Mouse (Mus musculus): Measurements from ENCODE around the gene Xrcc1. TPM values are rescaled to one million over a fixed set of nuclear protein-coding genes. Genes with fewer than 3 reads are reported as not detected.
"Not testable (repeated sequence)": the region's sequence is repeated elsewhere in the genome, so short reads cannot be mapped to it uniquely, and the experiment has no call there.

The Xrcc1 gene
- total RNA-seq, 2 experiments from 2014 or later = 18.3 to 18.5 TPM

DNA sequence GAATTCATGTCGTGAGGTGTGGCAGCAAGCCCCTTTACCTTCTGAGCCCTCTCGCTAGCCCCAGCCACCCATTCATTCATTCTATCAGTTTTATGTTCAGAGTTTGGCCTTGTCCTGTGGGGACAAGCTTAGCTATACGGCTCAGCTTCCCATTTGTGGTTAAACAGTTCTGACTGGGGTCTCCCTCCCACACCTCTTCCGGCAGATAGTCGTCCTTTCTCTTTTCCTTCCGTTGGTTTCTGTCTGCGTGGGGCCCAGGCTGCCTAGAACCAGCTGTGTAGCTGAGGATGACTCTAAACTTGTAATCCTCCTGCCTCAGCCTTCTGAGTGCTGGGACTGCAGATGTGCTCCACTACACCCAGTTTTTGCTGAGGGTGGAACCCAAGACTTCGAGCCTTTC lies 71.7 kb downstream of the Xrcc1 start:
- Histone ChIP-seq H3K27ac (no peak overlapping the region), H3K4me3 (no peak overlapping the region)
- no peak for DNase-seq
- intact Hi-C loops (cut with DNase I) = no loop called here
- TF ChIP-seq CTCF (IDR thresholded peaks at IDR 0.05) = no peak

DNA sequence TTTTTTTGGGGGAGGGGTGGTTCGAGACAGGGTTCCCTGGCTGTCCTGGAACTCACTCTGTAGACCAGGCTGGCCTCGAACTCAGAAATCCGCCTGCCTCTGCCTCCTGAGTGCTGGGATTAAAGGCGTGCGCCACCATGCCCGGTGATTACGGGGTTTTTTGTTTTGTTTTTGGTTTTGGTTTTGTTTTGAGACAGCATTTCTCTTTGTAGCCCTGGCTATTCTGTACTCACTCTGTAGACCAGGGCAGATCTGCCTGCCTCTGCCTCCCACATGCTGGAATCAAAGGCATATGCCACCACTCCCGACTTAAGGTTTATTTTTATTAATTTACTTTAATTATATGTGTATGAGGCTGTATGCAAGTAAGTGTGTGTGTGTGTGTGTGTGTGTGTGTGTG lies 72.3 kb downstream of the Xrcc1 start:
- H3K4me3 ChIP-seq; DNase-seq; intact Hi-C loops (cut with DNase I); H3K27ac ChIP-seq: not testable (repeated sequence)

DNA sequence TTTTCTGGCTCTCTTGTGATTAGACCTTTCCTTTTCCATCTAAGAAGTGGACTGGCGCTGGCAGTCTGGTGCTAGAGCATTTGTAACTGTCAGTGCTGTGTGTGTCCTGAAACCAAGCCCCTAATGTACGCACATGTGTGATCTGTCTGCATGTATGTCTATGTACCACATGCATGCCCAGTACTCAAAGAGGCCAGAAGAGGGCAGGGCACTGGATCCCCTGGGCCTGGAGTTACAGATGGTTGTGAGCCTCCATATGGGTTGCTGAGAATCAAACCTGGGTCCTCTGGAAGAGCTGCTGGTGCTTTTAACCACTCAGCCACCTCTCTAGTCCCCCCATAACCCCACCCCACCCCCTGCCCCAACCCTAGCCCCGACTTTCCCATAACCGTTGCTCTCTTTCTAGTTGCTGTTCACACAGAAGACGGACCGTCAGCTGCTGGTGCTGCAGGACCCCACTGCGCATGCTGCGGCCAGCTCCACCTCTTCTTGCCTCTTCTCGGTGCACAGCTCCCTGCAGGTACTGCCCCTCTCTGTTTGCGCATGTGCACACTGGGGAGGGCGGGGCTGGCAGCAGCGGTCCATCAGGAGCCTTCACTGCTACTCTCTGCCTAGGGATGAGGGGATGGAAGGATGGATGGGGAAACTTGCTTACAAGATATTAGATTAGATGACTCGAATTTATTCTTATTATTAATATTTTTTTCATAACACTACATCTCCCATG lies 73.7 kb downstream of the Xrcc1 start:
- no peak overlapping the region for H3K27ac ChIP-seq
- no peak for TF ChIP-seq CTCF (IDR thresholded peaks at IDR 0.05)
- DNase-seq = no peak
- H3K4me3 ChIP-seq = no peak overlapping the region
- intact Hi-C loops (cut with DNase I) = no loop called here

DNA sequence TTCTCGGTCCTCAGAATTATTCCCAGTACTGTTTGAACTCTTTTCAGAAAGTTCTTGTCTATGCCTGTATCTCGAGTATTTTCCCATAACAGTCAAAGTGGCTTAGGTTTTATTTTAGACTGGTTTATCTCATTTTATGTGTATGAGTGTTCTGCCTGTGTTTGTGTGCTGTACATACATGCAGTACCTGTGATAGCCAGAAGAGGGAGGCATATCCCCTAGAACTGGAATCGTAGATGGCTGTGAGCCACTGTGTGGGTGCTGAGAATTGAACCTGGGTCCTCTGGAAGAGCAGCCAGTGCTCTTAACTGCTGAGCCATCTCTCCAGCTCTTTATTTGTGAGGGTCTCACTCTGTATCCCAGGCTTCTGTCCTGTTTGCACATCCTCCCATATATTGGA lies 75.1 kb downstream of the Xrcc1 start:
- intact Hi-C loops (cut with DNase I) = no loop called here
- no peak overlapping the region for H3K4me3 ChIP-seq
- H3K27ac ChIP-seq = no peak overlapping the region
- DNase-seq = no peak
- TF ChIP-seq CTCF (IDR thresholded peaks at IDR 0.05) = peak; percentile 36

DNA sequence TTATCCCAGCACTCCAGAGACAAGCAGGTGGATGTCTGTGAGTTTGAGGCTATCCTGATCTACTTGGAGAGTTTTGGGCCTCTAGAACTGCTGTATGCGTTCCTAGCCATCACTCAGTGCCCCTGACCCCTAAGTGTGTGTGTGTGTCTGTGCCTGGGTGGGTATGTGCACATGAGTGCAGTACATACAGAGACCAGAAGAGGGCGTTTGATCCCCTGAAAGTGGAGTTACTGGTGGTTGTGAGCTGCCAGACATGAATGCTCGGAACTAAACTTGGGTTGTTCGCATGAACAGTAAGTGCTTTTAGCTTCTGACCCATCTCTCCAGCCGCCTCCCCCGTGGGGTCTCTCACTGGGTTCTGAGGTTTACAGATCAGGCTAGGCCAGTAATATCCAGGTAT lies 76.9 kb downstream of the Xrcc1 start:
- H3K4me3 ChIP-seq = no peak overlapping the region
- TF ChIP-seq CTCF (IDR thresholded peaks at IDR 0.05) = peak; percentile 13; the same call in 1 of the 2 replicates
- intact Hi-C loops (cut with DNase I) = no loop called here
- no peak overlapping the region for H3K27ac ChIP-seq
- DNase-seq = no peak

Other genes starting within 250 kb of the Xrcc1 start
- 1 to 10 TPM; 2.6 to 4.1 TPM for gene Zfp61, start 245.1 kb upstream of the Xrcc1 start, total RNA-seq (2021)
- 1 to 10 TPM; 2.4 to 2.5 TPM for gene Zfp94, start 229.6 kb upstream of the Xrcc1 start, total RNA-seq (2021)
- gene Tescl, start 212.4 kb upstream of the Xrcc1 start, total RNA-seq (2021) = not detected
- gene Lypd5, start 197.1 kb upstream of the Xrcc1 start, total RNA-seq (2021) = not detected
- gene Kcnn4, start 176.0 kb upstream of the Xrcc1 start, total RNA-seq (2021) = under 1 TPM; 0.25 to 0.64 TPM
- 10 to 100 TPM in 1 of 2 experiments, 1 to 10 TPM in 1; 9.4 to 10.2 TPM for gene Smg9, start 146.7 kb upstream of the Xrcc1 start, total RNA-seq (2021)
- not detected for gene Irgc1, start 94.0 kb upstream of the Xrcc1 start, total RNA-seq (2021)
- 1 to 10 TPM in 1 of 2 experiments, under 1 TPM in 1; 0.89 to 1.3 TPM for gene Plaur, start 83.8 kb upstream of the Xrcc1 start, total RNA-seq (2021)
- 1 to 10 TPM; 2.4 to 2.8 TPM for gene Cadm4, start 64.3 kb upstream of the Xrcc1 start, total RNA-seq (2021)
- 1 to 10 TPM; 3.5 to 6.5 TPM for gene Zfp428, start 39.3 kb upstream of the Xrcc1 start, total RNA-seq (2021)
- gene AC161166.1, start 33.8 kb upstream of the Xrcc1 start, total RNA-seq (2021) = not detected
- gene Irgq, start 15.6 kb upstream of the Xrcc1 start, total RNA-seq (2021) = 10 to 100 TPM; 11.5 to 16.1 TPM
- gene Pinlyp, start 171 bp upstream of the Xrcc1 start, total RNA-seq (2021) = not detected
- 10 to 100 TPM; 22.0 to 27.4 TPM for gene Ethe1, start 41.3 kb downstream of the Xrcc1 start, total RNA-seq (2021)
- gene Zfp575, start 41.4 kb downstream of the Xrcc1 start, total RNA-seq (2021) = under 1 TPM in 1 of 2 experiments, not detected in 1; 0.17 TPM
- gene Phldb3, start 64.5 kb downstream of the Xrcc1 start, total RNA-seq (2021) = under 1 TPM; 0.54 to 0.59 TPM
- gene Lypd3, start 90.3 kb downstream of the Xrcc1 start, total RNA-seq (2021) = not detected
- not detected for gene Tex101, start 130.4 kb downstream of the Xrcc1 start, total RNA-seq (2021)
- gene BC049730, start 163.0 kb downstream of the Xrcc1 start, total RNA-seq (2021) = not detected
- not detected for gene Gm4763, start 180.6 kb downstream of the Xrcc1 start, total RNA-seq (2021)
- not detected for gene Cd177, start 214.0 kb downstream of the Xrcc1 start, total RNA-seq (2021)
- gene Ceacam10, start 230.9 kb downstream of the Xrcc1 start, total RNA-seq (2021) = not detected